Mouse (Mus musculus): ENCODE data around the gene Hsp90aa1. TPM values are rescaled to one million over a fixed set of nuclear protein-coding genes. Genes with fewer than 3 reads are reported as not detected.
A peak's percentile ranks its signal among the peaks of the same experiment; 100 is the strongest.

Gene Hsp90aa1
- total and polyA plus RNA-seq, 3 experiments, result 730 to 2,091 (median 1,361) TPM

- peaks cover 19% of the 10 kb centered on the region for H3K79me2 ChIP-seq (replicated peaks; ENCODE audit: control insufficient read depth, extremely low read depth, insufficient read depth, poor library complexity, severe bottlenecking)
- dilution Hi-C loops (cut with MboI; ENCODE audit: extremely low pct_ligation_motif_present, extremely low pct_unique_long_range_greater_than_20kb, low sequenced_read_pairs), result no loop called here
- H3K9me3 ChIP-seq (replicated peaks; ENCODE audit: low read length), result no peaks in the 10 kb centered on the region
- peaks cover 27 to 63% of the 10 kb centered on the region in 2 experiments for H3K4me1 ChIP-seq (ENCODE audit: control insufficient read depth in 1 of 2, insufficient read depth in 2 of 2)
- H3K4me2 ChIP-seq (ENCODE audit: insufficient read depth, low read depth, poor library complexity, severe bottlenecking), result peak overlapping the region; percentile 63
- H3K9ac ChIP-seq (ENCODE audit: insufficient read depth, low read depth), result no peak overlapping the region
- H3K27ac ChIP-seq (ENCODE audit: insufficient read depth, low read depth), result peak overlapping the region; percentile 88
- TF ChIP-seq MAFK (IDR thresholded peaks at IDR 0.05; ENCODE audit: insufficient replicate concordance, low read length) (peak; percentile 86), MAZ (IDR thresholded peaks at IDR 0.05; ENCODE audit: low read depth, low read length) (0 out of 2 replicates have a peak, but pooled peaks have one; percentile 4), POLR2A (IDR thresholded peaks at IDR 0.05; ENCODE audit: low read depth, low read length) (no peak)
- no peaks in the 10 kb centered on the region for H3K27me3 ChIP-seq (replicated peaks)
- peaks cover 8% of the 10 kb centered on the region in 2 experiments for H3K36me3 ChIP-seq (replicated peaks in 1 of 2; ENCODE audit: control insufficient read depth in 1 of 2, insufficient read depth in 1 of 2, low read length in 1 of 2)
- H3K4me3 ChIP-seq (replicated peaks in 1 of 3; ENCODE audit: low read depth in 2 of 3, low read length in 2 of 3, poor library complexity in 1 of 3), result no peak overlapping the region
- DNase-seq (ENCODE audit: extremely low read depth), result no peak
- in situ Hi-C loops (cut with MboI; ENCODE audit: low pct_ligation_motif_present, low pct_unique_long_range_greater_than_20kb, low sequenced_read_pairs), result no loop called here
These were observed 3.4 kb downstream of the Hsp90aa1 start for GRCm38 (mm10) chr12:110699171-110699547.

DNA sequence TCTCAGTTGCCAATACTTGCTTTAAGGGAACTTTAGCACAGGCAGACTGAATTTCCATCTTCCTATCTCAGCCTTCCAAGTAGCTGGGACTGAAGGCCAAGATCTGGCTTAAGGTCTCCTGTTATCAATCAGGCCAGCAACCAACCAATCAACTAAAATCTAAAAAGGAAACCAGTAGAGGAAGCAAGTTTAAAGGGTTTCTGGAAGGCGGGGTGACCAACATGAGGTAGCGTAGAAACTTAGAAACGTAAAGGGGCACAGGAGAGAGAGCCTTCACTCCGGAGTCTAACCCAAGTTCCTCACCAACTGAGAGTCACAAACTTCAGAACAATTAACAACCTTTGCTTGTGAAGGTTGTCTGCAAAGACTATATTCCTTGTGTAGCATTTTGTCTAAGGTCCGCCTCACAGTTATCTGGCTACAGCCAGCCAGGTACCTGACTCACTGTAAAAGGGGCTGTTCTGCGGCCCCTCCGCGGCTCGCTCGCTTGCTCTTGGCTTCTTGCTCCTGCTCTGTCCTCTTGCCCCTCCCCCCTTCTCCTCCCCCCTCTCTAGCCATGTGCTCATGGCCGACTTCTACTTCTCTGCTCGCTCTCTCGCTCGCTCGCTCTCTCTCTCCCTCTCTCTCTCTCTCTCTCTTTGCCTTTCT lies 3.9 kb downstream of the Hsp90aa1 start:
- Histone ChIP-seq H3K4me3 (replicated peaks in 1 of 3; ENCODE audit: low read depth in 2 of 3, low read length in 2 of 3, poor library complexity in 1 of 3) (peak overlapping the region; percentile 39 to 47 (median 43)), H3K36me3 (replicated peaks in 1 of 2; ENCODE audit: control insufficient read depth in 1 of 2, insufficient read depth in 1 of 2, low read length in 1 of 2) (peaks cover 8 to 10% of the 10 kb centered on the region in 2 experiments), H3K79me2 (replicated peaks; ENCODE audit: control insufficient read depth, extremely low read depth, insufficient read depth, poor library complexity, severe bottlenecking) (peaks cover 22% of the 10 kb centered on the region), H3K4me1 (ENCODE audit: control insufficient read depth in 1 of 2, insufficient read depth in 2 of 2) (peaks cover 24 to 58% of the 10 kb centered on the region in 2 experiments), H3K9me3 (replicated peaks; ENCODE audit: low read length) (no peaks in the 10 kb centered on the region), H3K4me2 (ENCODE audit: insufficient read depth, low read depth, poor library complexity, severe bottlenecking) (peak overlapping the region; percentile 63), H3K27ac (ENCODE audit: insufficient read depth, low read depth) (peak overlapping the region; percentile 88), H3K9ac (ENCODE audit: insufficient read depth, low read depth) (peak overlapping the region; percentile 83), H3K27me3 (replicated peaks) (no peaks in the 10 kb centered on the region)
- peak; percentile 74 for DNase-seq (ENCODE audit: extremely low read depth)
- in situ Hi-C loops (cut with MboI; ENCODE audit: low pct_ligation_motif_present, low pct_unique_long_range_greater_than_20kb, low sequenced_read_pairs) (no loop called here), dilution Hi-C loops (cut with MboI; ENCODE audit: extremely low pct_ligation_motif_present, extremely low pct_unique_long_range_greater_than_20kb, low sequenced_read_pairs) (no loop called here)
- TF ChIP-seq TBP (conservative IDR thresholded peaks at IDR 0.05; ENCODE audit: low read depth, low read length), result peak; percentile 68
- TF ChIP-seq GABPA (IDR thresholded peaks at IDR 0.05; ENCODE audit: insufficient replicate concordance, low read depth, low read length), result no peak
- no peak for TF ChIP-seq ZKSCAN1 (IDR thresholded peaks at IDR 0.05; ENCODE audit: borderline replicate concordance, low read depth, low read length)
- no peak for TF ChIP-seq IRF4 (IDR thresholded peaks at IDR 0.05; ENCODE audit: low read depth, low read length)
- peak; percentile 81 for TF ChIP-seq MXI1 (IDR thresholded peaks at IDR 0.05; ENCODE audit: low read depth, low read length)
- peak; percentile 93 for TF ChIP-seq CHD2 (IDR thresholded peaks at IDR 0.05; ENCODE audit: low read length)
- no peak for TF ChIP-seq ETS1 (conservative IDR thresholded peaks at IDR 0.05; ENCODE audit: low read depth, low read length)
- TF ChIP-seq BHLHE40 (IDR thresholded peaks at IDR 0.05; ENCODE audit: low read depth, low read length), result 0 out of 2 replicates have a peak, but pooled peaks have one; percentile 36
- no peak for TF ChIP-seq KAT2A (IDR thresholded peaks at IDR 0.05; ENCODE audit: insufficient replicate concordance, low read length)
- 0 out of 2 replicates have a peak, but pooled peaks have one; percentile 9 for TF ChIP-seq JUND (conservative IDR thresholded peaks at IDR 0.05; ENCODE audit: low read depth, low read length)
- TF ChIP-seq MYC (IDR thresholded peaks at IDR 0.05; ENCODE audit: low read depth, low read length), result peak; percentile 99
- 0 out of 2 replicates have a peak, but pooled peaks have one; percentile 30 for TF ChIP-seq NRF1 (IDR thresholded peaks at IDR 0.05; ENCODE audit: low read depth, low read length)
- no peak for TF ChIP-seq EP300 (IDR thresholded peaks at IDR 0.05; ENCODE audit: low read length)
- TF ChIP-seq SMC3 (IDR thresholded peaks at IDR 0.05; ENCODE audit: low read depth, low read length), result no peak
- no peak for TF ChIP-seq CHD1 (IDR thresholded peaks at IDR 0.05; ENCODE audit: low read depth, low read length)
- TF ChIP-seq RAD21 (IDR thresholded peaks at IDR 0.05; ENCODE audit: low read depth, low read length), result no peak
- TF ChIP-seq PAX5 (IDR thresholded peaks at IDR 0.05; ENCODE audit: low read length), result no peak
- TF ChIP-seq UBTF (IDR thresholded peaks at IDR 0.05; ENCODE audit: low read depth, low read length), result no peak
- TF ChIP-seq JUN (IDR thresholded peaks at IDR 0.05; ENCODE audit: insufficient read depth, low read depth, low read length), result no peak
- no peak for TF ChIP-seq POLR2AphosphoS2 (IDR thresholded peaks at IDR 0.05; ENCODE audit: low read depth, low read length)
- peak; percentile 96 for TF ChIP-seq MAX (IDR thresholded peaks at IDR 0.05; ENCODE audit: low read length)
- no peak for TF ChIP-seq RCOR1 (conservative IDR thresholded peaks at IDR 0.05; ENCODE audit: low read depth, low read length)
- TF ChIP-seq USF1 (IDR thresholded peaks at IDR 0.05; ENCODE audit: low read depth, low read length), result no peak
- TF ChIP-seq NELFE (IDR thresholded peaks at IDR 0.05; ENCODE audit: low read depth, low read length), result peak; percentile 48; the same call in 1 of the 2 replicates
- peak; percentile 24; the same call in 1 of the 2 replicates for TF ChIP-seq HCFC1 (IDR thresholded peaks at IDR 0.05; ENCODE audit: low read depth, low read length)
- no peak for TF ChIP-seq ZC3H11A (IDR thresholded peaks at IDR 0.05; ENCODE audit: low read depth, low read length)
- no peak for TF ChIP-seq USF2 (conservative IDR thresholded peaks at IDR 0.05; ENCODE audit: low read depth, low read length)
- peak; percentile 70; the same call in 1 of the 2 replicates for TF ChIP-seq TCF12 (IDR thresholded peaks at IDR 0.05; ENCODE audit: low read depth, low read length)
- TF ChIP-seq E2F4 (IDR thresholded peaks at IDR 0.05; ENCODE audit: insufficient replicate concordance, low read depth, low read length), result no peak

Measured in CH12.LX (cell line).